In genomic region chr10:63385897-63386296, GRCm38 (mm10) we compare ENCODE assay signal across 14 mouse cellular contexts. TPM values are rescaled to one million over a fixed set of nuclear protein-coding genes. Genes with fewer than 3 reads are reported as not detected.
DNase-seq lines count a peak whose midpoint lies in the region; ATAC-seq and TF ChIP-seq lines count a peak whose summit lies in the region.
"Not testable (repeated sequence)": the region's sequence is repeated elsewhere in the genome, so short reads cannot be mapped to it uniquely, and the experiment has no call there.
"Had no signal": no experiment of that assay in that cellular context is flagged by ENCODE, and none has a peak within 500 bp of the region (broad histone marks: within the 10 kb centered on the region; RNA-seq: fewer than 3 reads in every experiment).

No protein-coding gene starts in this region.

- H3K4me2 ChIP-seq in embryonic facial prominence, embryonic 14.5 days (ENCODE audit: low read depth, low read length), result peak overlapping the region; percentile 71
- peak overlapping the region; percentile 69 for H3K4me2 ChIP-seq in hindbrain, embryonic 12.5 days (replicated peaks)
- H3K4me2 ChIP-seq in kidney, embryonic 16.5 days (replicated peaks; ENCODE audit: low read depth, low read length), result peak overlapping the region; percentile 83
- H3K4me2 ChIP-seq in liver, embryonic 13.5 days, result peak overlapping the region; percentile 78
- peak overlapping the region; percentile 69; the same call in 1 of the 2 replicates for H3K4me2 ChIP-seq in midbrain, embryonic 11.5 days
- H3K4me2 ChIP-seq in neural tube, embryonic 15.5 days, result peak overlapping the region; percentile 72

- WGBS in embryonic facial prominence, embryonic 14.5 days, result 30% methylated on average over 5 of the region's 5 CpGs
- 28% methylated on average over 5 of the region's 5 CpGs for WGBS in hindbrain, embryonic 12.5 days
- 27% methylated on average over 5 of the region's 5 CpGs for WGBS in kidney, embryonic 16.5 days
- 15% methylated on average over 5 of the region's 5 CpGs for WGBS in liver, embryonic 13.5 days (ENCODE audit: insufficient replicate concordance)
- 37% methylated on average over 5 of the region's 5 CpGs for WGBS in midbrain, embryonic 11.5 days
- WGBS in neural tube, embryonic 15.5 days, result 33% methylated on average over 5 of the region's 5 CpGs

- not testable (repeated sequence) for ATAC-seq in embryonic facial prominence, embryonic 14.5 days (ENCODE audit: low read depth); hindbrain, embryonic 12.5 days (ENCODE audit: low FRiP score); kidney, embryonic 16.5 days (ENCODE audit: low FRiP score, low TSS enrichment); liver, embryonic 13.5 days (ENCODE audit: low read depth); midbrain, embryonic 11.5 days (ENCODE audit: low FRiP score); neural tube, embryonic 15.5 days (ENCODE audit: low FRiP score)

- peak overlapping the region; percentile 58 for H3K4me3 ChIP-seq in embryonic facial prominence, embryonic 14.5 days (ENCODE audit: low read depth, low read length)
- H3K4me3 ChIP-seq in gastrocnemius, adult 2 months, result peak overlapping the region; percentile 85
- H3K4me3 ChIP-seq in hindbrain, embryonic 12.5 days, result peak overlapping the region; percentile 58; the same call in 1 of the 2 replicates
- H3K4me3 ChIP-seq in kidney, embryonic 16.5 days (ENCODE audit: low read length), result peak overlapping the region; percentile 69
- H3K4me3 ChIP-seq in liver, embryonic 13.5 days (replicated peaks), result peak overlapping the region; percentile 66
- peak overlapping the region; percentile 56; the same call in 1 of the 2 replicates for H3K4me3 ChIP-seq in midbrain, embryonic 11.5 days (ENCODE audit: low read depth, low read length)
- H3K4me3 ChIP-seq in neural tube, embryonic 15.5 days (replicated peaks), result peak overlapping the region; percentile 63

- H3K36me3 ChIP-seq in embryonic facial prominence, embryonic 14.5 days (ENCODE audit: control insufficient read depth, insufficient read depth, low read length); hindbrain, embryonic 12.5 days; kidney, embryonic 16.5 days (ENCODE audit: insufficient read depth, low read length); liver, embryonic 13.5 days; midbrain, embryonic 11.5 days (ENCODE audit: control insufficient read depth, insufficient read depth, low read length); neural tube, embryonic 15.5 days: not testable (repeated sequence)

- peak overlapping the region; percentile 44; the same call in 1 of the 2 replicates for H3K27ac ChIP-seq in embryonic facial prominence, embryonic 14.5 days (replicated peaks; ENCODE audit: low read depth, low read length)
- peak overlapping the region; percentile 89; the same call in 1 of the 2 replicates for H3K27ac ChIP-seq in gastrocnemius, adult 2 months
- not testable (repeated sequence) for H3K27ac ChIP-seq in hindbrain, embryonic 12.5 days; kidney, embryonic 16.5 days (ENCODE audit: low read length); midbrain, embryonic 11.5 days (ENCODE audit: low read depth, low read length); neural tube, embryonic 15.5 days (replicated peaks)
- H3K27ac ChIP-seq in liver, embryonic 13.5 days, result peak overlapping the region; percentile 78

- H3K4me1 ChIP-seq in embryonic facial prominence, embryonic 14.5 days (ENCODE audit: control insufficient read depth, insufficient read depth, low read length); hindbrain, embryonic 12.5 days; kidney, embryonic 16.5 days (ENCODE audit: insufficient read depth, low read length); midbrain, embryonic 11.5 days (ENCODE audit: control insufficient read depth, insufficient read depth, low read length): not testable (repeated sequence)
- H3K4me1 ChIP-seq in liver, embryonic 13.5 days (replicated peaks), result peaks cover 25% of the 10 kb centered on the region
- peaks cover 18% of the 10 kb centered on the region for H3K4me1 ChIP-seq in neural tube, embryonic 15.5 days

- not testable (repeated sequence) for DNase-seq in embryonic facial prominence, embryonic 14.5 days (ENCODE audit: low spot score); gastrocnemius, adult 2 months; liver, embryonic 13.5 days; midbrain, embryonic 11.5 days (ENCODE audit: low spot score, missing footprints)

- intact Hi-C loops in gastrocnemius, adult 2 months (cut with DNase I), result loop anchor here (5.0 kb wide), 1 partner anchor 41 kb away; no protein-coding TSS in a partner anchor

- not testable (repeated sequence) for TF ChIP-seq CTCF in gastrocnemius, adult 2 months (IDR thresholded peaks at IDR 0.05)

- not testable (repeated sequence) for H3K9me3 ChIP-seq in embryonic facial prominence, embryonic 14.5 days (ENCODE audit: control insufficient read depth, low read length); hindbrain, embryonic 12.5 days (replicated peaks); kidney, embryonic 16.5 days (ENCODE audit: low read length); liver, embryonic 13.5 days (replicated peaks); midbrain, embryonic 11.5 days (ENCODE audit: control insufficient read depth, low read length); neural tube, embryonic 15.5 days (replicated peaks)

- H3K9ac ChIP-seq in embryonic facial prominence, embryonic 14.5 days (ENCODE audit: low read depth, low read length), result 0 out of 2 replicates have a peak overlapping the region, but pooled peaks have one; percentile 70
- H3K9ac ChIP-seq in hindbrain, embryonic 12.5 days, result not testable (repeated sequence)
- peak overlapping the region; percentile 71; the same call in 1 of the 2 replicates for H3K9ac ChIP-seq in kidney, embryonic 16.5 days (replicated peaks; ENCODE audit: low read length)
- H3K9ac ChIP-seq in liver, embryonic 13.5 days, result peak overlapping the region; percentile 75; the same call in 1 of the 2 replicates
- H3K9ac ChIP-seq in midbrain, embryonic 11.5 days (ENCODE audit: low read length), result peak overlapping the region; percentile 24; the same call in 1 of the 2 replicates
- 0 out of 2 replicates have a peak overlapping the region, but pooled peaks have one; percentile 23 for H3K9ac ChIP-seq in neural tube, embryonic 15.5 days (replicated peaks)

- H3K27me3 ChIP-seq in embryonic facial prominence, embryonic 14.5 days (replicated peaks; ENCODE audit: control insufficient read depth, insufficient read depth, low read length); hindbrain, embryonic 12.5 days; kidney, embryonic 16.5 days (ENCODE audit: insufficient read depth, low read length); liver, embryonic 13.5 days; midbrain, embryonic 11.5 days (ENCODE audit: control insufficient read depth, insufficient read depth, low read length); neural tube, embryonic 15.5 days (replicated peaks): not testable (repeated sequence)

RNA-seq across cellular contexts. Expression of gene Dnajc12, which starts 3.7 kb away (rescaled TPM):
- 8.3 and 10.1 TPM in 2 replicates for polyA plus RNA-seq in embryonic facial prominence, embryonic 14.5 days (2014; fragmentation: Nextera tagmentation; extraction: Ambion mirVana)
- total RNA-seq in gastrocnemius, adult 2 months (2021), result 10 to 100 TPM; 15.7 to 15.8 TPM
- polyA plus RNA-seq in hindbrain, embryonic 12.5 days (2016; fragmentation: Nextera tagmentation; extraction: Ambion mirVana), result 14.1 and 17.4 TPM in 2 replicates
- polyA plus RNA-seq in kidney, embryonic 16.5 days (2015; fragmentation: Nextera tagmentation; extraction: Ambion mirVana), result 10.3 and 16.3 TPM in 2 replicates
- 16.5 and 18.1 TPM in 2 replicates for polyA plus RNA-seq in liver, embryonic 13.5 days (2015; fragmentation: Nextera tagmentation; extraction: Ambion mirVana)
- 18.6 and 20.2 TPM in 2 replicates for polyA plus RNA-seq in midbrain, embryonic 11.5 days (2014; fragmentation: Nextera tagmentation; extraction: Ambion mirVana)
- 25.4 and 27.5 TPM in 2 replicates for polyA plus RNA-seq in neural tube, embryonic 15.5 days (2015; fragmentation: Nextera tagmentation; extraction: Ambion mirVana)

RNA-seq across cellular contexts. Expression of gene Sirt1, which starts 4.4 kb away (rescaled TPM):
- polyA plus RNA-seq in embryonic facial prominence, embryonic 14.5 days (2014; fragmentation: Nextera tagmentation; extraction: Ambion mirVana), result 6.8 and 7.5 TPM in 2 replicates
- 1 to 10 TPM; 8.0 to 9.2 TPM for total RNA-seq in gastrocnemius, adult 2 months (2021)
- polyA plus RNA-seq in hindbrain, embryonic 12.5 days (2016; fragmentation: Nextera tagmentation; extraction: Ambion mirVana), result 7.8 and 8.6 TPM in 2 replicates
- 4.1 and 5.4 TPM in 2 replicates for polyA plus RNA-seq in kidney, embryonic 16.5 days (2015; fragmentation: Nextera tagmentation; extraction: Ambion mirVana)
- polyA plus RNA-seq in liver, embryonic 13.5 days (2015; fragmentation: Nextera tagmentation; extraction: Ambion mirVana), result 3.1 and 3.3 TPM in 2 replicates
- polyA plus RNA-seq in midbrain, embryonic 11.5 days (2014; fragmentation: Nextera tagmentation; extraction: Ambion mirVana), result 9.8 and 10.0 TPM in 2 replicates
- 4.4 and 4.7 TPM in 2 replicates for polyA plus RNA-seq in neural tube, embryonic 15.5 days (2015; fragmentation: Nextera tagmentation; extraction: Ambion mirVana)

RNA-seq across cellular contexts. Expression of gene Gm7075, which starts 35.7 kb away (rescaled TPM):
- not detected in 2 replicates for polyA plus RNA-seq in embryonic facial prominence, embryonic 14.5 days (2014; fragmentation: Nextera tagmentation; extraction: Ambion mirVana)
- total RNA-seq in gastrocnemius, adult 2 months (2021), result not detected
- not detected in 2 replicates for polyA plus RNA-seq in hindbrain, embryonic 12.5 days (2016; fragmentation: Nextera tagmentation; extraction: Ambion mirVana)
- polyA plus RNA-seq in kidney, embryonic 16.5 days (2015; fragmentation: Nextera tagmentation; extraction: Ambion mirVana), result not detected in 2 replicates
- not detected in 2 replicates for polyA plus RNA-seq in liver, embryonic 13.5 days (2015; fragmentation: Nextera tagmentation; extraction: Ambion mirVana)
- polyA plus RNA-seq in midbrain, embryonic 11.5 days (2014; fragmentation: Nextera tagmentation; extraction: Ambion mirVana), result not detected in 2 replicates
- polyA plus RNA-seq in neural tube, embryonic 15.5 days (2015; fragmentation: Nextera tagmentation; extraction: Ambion mirVana), result not detected in 2 replicates
- total RNA-seq: adrenal gland, postnatal 10 days; gastrocnemius, postnatal 25 days; heart, postnatal 36 days; layer of hippocampus, postnatal 25 days; liver, adult 2 months had no signal
- polyA plus RNA-seq: liver, adult 2 months; testis, adult 2 months; urinary bladder, adult 2 months had no signal

RNA-seq across cellular contexts. Expression of gene Ctnna3, which starts 44.0 kb away (rescaled TPM):
- 1.6 and 1.8 TPM in 2 replicates for polyA plus RNA-seq in embryonic facial prominence, embryonic 14.5 days (2014; fragmentation: Nextera tagmentation; extraction: Ambion mirVana)
- 10 to 100 TPM; 11.8 to 22.7 TPM for total RNA-seq in gastrocnemius, adult 2 months (2021)
- polyA plus RNA-seq in hindbrain, embryonic 12.5 days (2016; fragmentation: Nextera tagmentation; extraction: Ambion mirVana), result 0.22 and 0.34 TPM in 2 replicates
- polyA plus RNA-seq in kidney, embryonic 16.5 days (2015; fragmentation: Nextera tagmentation; extraction: Ambion mirVana), result 0.49 and 0.55 TPM in 2 replicates
- polyA plus RNA-seq in liver, embryonic 13.5 days (2015; fragmentation: Nextera tagmentation; extraction: Ambion mirVana), result 0.05 and 0.13 TPM in 2 replicates
- polyA plus RNA-seq in midbrain, embryonic 11.5 days (2014; fragmentation: Nextera tagmentation; extraction: Ambion mirVana), result 0.06 TPM in 1 of 2 replicates, not detected in the other
- 7.9 and 9.5 TPM in 2 replicates for polyA plus RNA-seq in neural tube, embryonic 15.5 days (2015; fragmentation: Nextera tagmentation; extraction: Ambion mirVana)
- polyA plus RNA-seq: liver, adult 2 months had no signal
